Mouse (Mus musculus): ENCODE measurements around the gene Olfr633.
A peak's percentile ranks its signal among the peaks of the same experiment; 100 is the strongest.
"Not testable (repeated sequence)": the region's sequence is repeated elsewhere in the genome, so short reads cannot be mapped to it uniquely, and the experiment has no call there.

Olfr633 gene

GRCm38 (mm10) chr7:103944137-103944536 is at the start of gene Olfr633:
TSS of gene Olfr633 (plus strand) at chr7:103944437.
- no peak for DNase-seq

- DNase-seq, result no peak
These were observed 41.0 kb upstream of the Olfr633 start, which contains the start of gene Olfr65 for GRCm38 (mm10) chr7:103903187-103903586. TSS of gene Olfr65 (plus strand) at chr7:103903487.

- DNase-seq, result no peak
These were observed 34.2 kb upstream of the Olfr633 start for GRCm38 (mm10) chr7:103910047-103910446.

GRCm38 (mm10) chr7:103912969-103913511 is 31.2 kb upstream of the Olfr633 start:
- DNase-seq, result no peak

- DNase-seq, result no peak
These were observed 28.9 kb upstream of the Olfr633 start for GRCm38 (mm10) chr7:103915338-103915737.

GRCm38 (mm10) chr7:103928525-103928924 is 15.7 kb upstream of the Olfr633 start, which contains the start of gene Olfr631:
TSS of gene Olfr631 (plus strand) at chr7:103928825.
- DNase-seq, result no peak

GRCm38 (mm10) chr7:103934264-103934663 is 10.0 kb upstream of the Olfr633 start, which contains the start of gene Olfr632:
TSS of gene Olfr632 (plus strand) at chr7:103934347.
- DNase-seq, result no peak

- peak; percentile 0 to 3 for DNase-seq
These were observed 1.5 kb upstream of the Olfr633 start for GRCm38 (mm10) chr7:103942730-103943129.

GRCm38 (mm10) chr7:103966873-103967272 is 22.6 kb downstream of the Olfr633 start:
- DNase-seq, result not testable (repeated sequence)

- no peak for DNase-seq
These were observed 26.6 kb downstream of the Olfr633 start, which contains the start of gene Olfr635 for GRCm38 (mm10) chr7:103970852-103971251. TSS of gene Olfr635 (plus strand) at chr7:103971152.

- DNase-seq, result no peak
These were observed 27.5 kb downstream of the Olfr633 start for GRCm38 (mm10) chr7:103971782-103972181.

- DNase-seq, result no peak
These were observed 54.2 kb downstream of the Olfr633 start, which contains the start of gene Olfr638 for GRCm38 (mm10) chr7:103998446-103998845. TSS of gene Olfr638 (plus strand) at chr7:103998746.

Measured in cerebellum, postnatal 14 days (tissue).